Mouse (Mus musculus): ENCODE results near the gene Cdk20. TPM values are rescaled to one million over a fixed set of nuclear protein-coding genes. Genes with fewer than 3 reads are reported as not detected.

The Cdk20 gene
- polyA plus RNA-seq, 1 experiment from 2014 or later = 8.6 TPM

DNA sequence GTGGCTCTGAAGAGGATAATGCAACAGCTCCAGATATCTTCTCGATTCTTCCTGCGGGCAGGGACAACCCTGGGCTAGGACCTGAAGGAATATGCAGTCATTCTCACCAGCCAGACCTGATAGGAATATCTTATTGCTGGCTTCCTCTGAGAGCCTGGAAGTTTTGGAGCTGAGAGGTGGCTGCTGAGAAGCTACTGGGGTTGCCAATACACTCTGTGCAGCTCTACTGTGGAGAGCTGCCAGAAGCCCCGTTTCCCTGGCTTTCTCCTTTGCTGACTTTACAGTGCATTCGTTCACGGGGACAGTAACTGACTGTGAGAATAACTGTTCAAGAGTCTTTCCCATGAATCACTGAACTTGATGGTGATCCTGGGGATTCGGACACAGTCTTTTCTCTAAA is 26.6 kb upstream of the Cdk20 start:
- Histone ChIP-seq H3K27ac (no peak overlapping the region), H3K4me2 (replicated peaks) (no peak overlapping the region), H3K4me3 (replicated peaks) (no peak overlapping the region), H3K36me3 (no peaks in the 10 kb centered on the region), H3K9me3 (no peaks in the 10 kb centered on the region), H3K27me3 (replicated peaks) (no peaks in the 10 kb centered on the region), H3K4me1 (replicated peaks) (no peaks in the 10 kb centered on the region), H3K9ac (no peak overlapping the region)
- WGBS = 61% methylated on average over 6 of the region's 6 CpGs
- no peak for ATAC-seq

DNA sequence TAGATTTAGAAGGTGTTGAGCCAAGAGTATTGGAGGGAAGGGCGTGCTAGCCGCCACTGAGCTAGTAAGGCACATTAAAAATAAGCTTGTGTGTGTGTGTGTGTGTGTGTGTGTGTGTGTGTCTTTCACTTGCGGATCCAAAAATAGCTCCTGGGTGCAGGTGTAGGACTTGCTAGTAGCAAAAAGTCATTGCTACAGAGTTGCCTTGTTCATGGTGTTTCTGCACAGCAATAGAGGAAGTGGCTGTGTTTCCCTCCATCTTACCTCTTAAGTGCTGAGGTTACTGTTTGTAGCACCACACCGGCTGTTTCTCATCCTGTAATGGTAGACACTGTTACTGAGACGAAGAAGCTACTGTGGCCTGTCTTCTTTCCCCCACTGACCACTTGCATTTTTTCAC is 24.1 kb upstream of the Cdk20 start:
- Histone ChIP-seq H3K36me3 (no peaks in the 10 kb centered on the region), H3K4me1 (replicated peaks) (no peaks in the 10 kb centered on the region), H3K27ac (no peak overlapping the region), H3K4me3 (replicated peaks) (no peak overlapping the region), H3K4me2 (replicated peaks) (no peak overlapping the region), H3K9me3 (no peaks in the 10 kb centered on the region), H3K9ac (no peak overlapping the region), H3K27me3 (replicated peaks) (no peaks in the 10 kb centered on the region)
- no peak for ATAC-seq
- WGBS = 87% methylated on average over 5 of the region's 5 CpGs

DNA sequence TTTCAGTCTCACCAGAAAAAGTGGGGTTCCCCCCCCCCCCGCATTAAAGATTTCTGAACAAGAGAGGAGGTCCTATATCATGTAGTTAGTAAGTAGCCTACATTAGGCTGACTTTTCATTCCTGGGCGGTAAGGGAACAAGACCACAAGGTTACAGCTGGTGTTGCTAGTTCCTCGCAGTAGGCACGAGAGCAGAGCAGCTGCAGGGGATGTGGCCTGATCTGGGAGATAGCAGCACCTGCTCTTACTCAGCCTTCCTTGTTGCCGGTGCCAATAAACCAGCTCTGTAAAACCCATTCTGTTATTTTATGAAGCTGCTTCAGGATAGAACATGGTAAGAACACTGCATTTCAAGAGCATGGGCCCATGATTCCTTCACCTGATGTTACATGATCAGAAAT is 21.5 kb upstream of the Cdk20 start:
- Histone ChIP-seq H3K4me1 (replicated peaks) (no peaks in the 10 kb centered on the region), H3K4me2 (replicated peaks) (no peak overlapping the region), H3K36me3 (no peaks in the 10 kb centered on the region), H3K9ac (no peak overlapping the region), H3K27ac (no peak overlapping the region), H3K27me3 (replicated peaks) (no peaks in the 10 kb centered on the region), H3K9me3 (no peaks in the 10 kb centered on the region), H3K4me3 (replicated peaks) (no peak overlapping the region)
- ATAC-seq = peak; percentile 70
- WGBS = 55% methylated on average over 5 of the region's 5 CpGs

DNA sequence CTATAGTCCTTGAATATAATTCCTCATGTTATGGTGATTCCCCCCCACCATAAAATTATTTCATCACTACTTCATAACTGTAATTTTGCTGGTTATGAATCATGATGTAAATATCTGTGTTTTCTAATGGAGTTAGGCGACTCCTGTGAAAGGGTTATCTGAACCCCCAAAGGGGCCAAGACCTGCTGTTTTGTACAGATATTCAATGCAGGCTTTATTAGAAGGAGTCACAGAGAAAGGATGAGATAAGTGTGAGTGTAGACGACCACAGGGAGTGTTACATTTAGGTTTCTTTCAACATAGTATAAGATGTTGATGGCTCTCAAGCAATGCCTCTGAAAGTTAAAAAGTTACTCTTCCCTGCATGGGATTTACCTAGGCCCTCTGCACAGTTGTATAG is 20.8 kb upstream of the Cdk20 start:
- no peak overlapping the region for H3K27ac ChIP-seq
- H3K4me2 ChIP-seq (replicated peaks) = no peak overlapping the region
- no peak overlapping the region for H3K4me3 ChIP-seq (replicated peaks)
- ATAC-seq = no peak
- H3K4me1 ChIP-seq (replicated peaks) = no peaks in the 10 kb centered on the region
- H3K9me3 ChIP-seq = no peaks in the 10 kb centered on the region
- no peaks in the 10 kb centered on the region for H3K27me3 ChIP-seq (replicated peaks)
- H3K9ac ChIP-seq = no peak overlapping the region
- no peaks in the 10 kb centered on the region for H3K36me3 ChIP-seq
- WGBS = 78% methylated on average over 2 of the region's 2 CpGs

DNA sequence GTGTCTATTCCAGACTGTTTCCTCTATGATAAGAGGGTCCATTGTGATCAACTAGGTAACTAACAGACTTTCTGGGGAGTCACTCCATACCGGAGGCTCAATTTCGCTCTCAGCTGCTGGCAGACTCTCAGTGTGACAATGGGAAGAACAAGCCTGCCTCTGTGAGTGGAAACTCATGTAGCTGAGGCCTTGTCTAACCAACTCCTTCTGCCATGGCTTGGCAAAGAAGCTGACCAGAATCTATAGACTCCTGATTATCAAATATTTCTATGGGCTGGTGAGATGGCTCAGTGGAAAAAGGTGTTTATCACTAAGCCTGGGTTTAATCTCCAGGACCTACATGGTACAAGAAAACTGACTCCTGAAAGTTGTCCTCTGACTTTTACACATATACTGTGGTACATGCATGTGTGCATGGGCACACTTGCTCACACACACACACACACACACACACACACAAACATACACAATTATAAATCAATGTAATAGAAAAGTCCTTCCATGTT is 19.3 kb upstream of the Cdk20 start:
- ATAC-seq = no peak
- Histone ChIP-seq H3K9ac (no peak overlapping the region), H3K4me2 (replicated peaks) (no peak overlapping the region), H3K9me3 (no peaks in the 10 kb centered on the region), H3K27me3 (replicated peaks) (no peaks in the 10 kb centered on the region), H3K4me3 (replicated peaks) (no peak overlapping the region), H3K36me3 (no peaks in the 10 kb centered on the region), H3K27ac (no peak overlapping the region), H3K4me1 (replicated peaks) (no peaks in the 10 kb centered on the region)
- WGBS = 72% methylated on average over 2 of the region's 2 CpGs

DNA sequence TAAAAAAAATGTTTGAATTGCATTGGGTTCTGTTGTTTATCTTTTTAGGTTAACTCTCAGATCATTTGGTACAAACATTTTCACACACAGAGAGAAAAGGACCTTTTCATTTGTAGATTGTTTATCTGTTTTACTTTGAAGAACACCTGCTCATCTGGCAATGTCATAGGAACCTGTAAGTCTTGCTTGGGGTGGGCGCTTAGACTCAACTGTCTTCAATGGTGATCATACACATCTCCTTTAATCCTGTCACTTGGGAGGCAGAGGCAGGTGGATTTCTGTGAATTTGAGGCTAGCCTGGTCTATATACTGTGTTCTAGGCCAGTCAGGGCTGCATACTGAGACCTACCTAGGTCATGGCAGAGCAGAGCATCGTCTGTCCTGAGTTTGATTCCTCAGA is 16.5 kb upstream of the Cdk20 start:
- Histone ChIP-seq H3K4me3 (replicated peaks) (no peak overlapping the region), H3K27ac (no peak overlapping the region), H3K4me2 (replicated peaks) (no peak overlapping the region), H3K9ac (no peak overlapping the region), H3K4me1 (replicated peaks) (no peaks in the 10 kb centered on the region), H3K27me3 (replicated peaks) (no peaks in the 10 kb centered on the region), H3K9me3 (no peaks in the 10 kb centered on the region), H3K36me3 (no peaks in the 10 kb centered on the region)
- WGBS = 87% methylated on average over 2 of the region's 2 CpGs
- ATAC-seq = no peak

GRCm38 (mm10) chr13:64416955-64417601 is 15.0 kb upstream of the Cdk20 start:
- Histone ChIP-seq H3K9ac (no peak overlapping the region), H3K27me3 (replicated peaks) (no peaks in the 10 kb centered on the region), H3K36me3 (no peaks in the 10 kb centered on the region), H3K9me3 (no peaks in the 10 kb centered on the region), H3K4me1 (replicated peaks) (peaks cover 4% of the 10 kb centered on the region; the same call in 1 of the 2 replicates), H3K4me2 (replicated peaks) (no peak overlapping the region), H3K4me3 (replicated peaks) (no peak overlapping the region), H3K27ac (peak overlapping the region; percentile 58; the same call in 1 of the 2 replicates)
- ATAC-seq = peak; percentile 85
- 18% methylated on average over 5 of the region's 5 CpGs for WGBS

DNA sequence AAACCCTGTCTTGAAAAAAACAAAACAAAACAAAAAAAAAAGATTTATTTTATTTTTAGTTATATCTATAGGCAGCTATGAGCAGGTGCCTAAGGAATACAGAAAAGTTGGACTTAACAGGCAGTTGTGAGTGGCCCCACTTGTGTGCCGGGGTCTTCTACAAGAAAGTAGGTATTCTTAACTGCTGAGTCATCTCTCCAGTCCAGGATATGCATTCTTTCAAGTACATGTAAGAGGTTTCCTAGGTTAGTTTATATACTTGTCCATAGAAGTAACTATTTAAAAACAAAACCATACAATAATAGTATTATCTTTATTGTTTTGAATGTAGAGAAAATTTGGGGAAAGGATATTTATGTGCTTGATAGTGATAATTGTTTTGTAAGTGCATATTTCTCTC is 11.3 kb upstream of the Cdk20 start:
- WGBS = 44% methylated on average over 1 of the region's 1 CpGs
- no peak overlapping the region for H3K9ac ChIP-seq
- H3K4me1 ChIP-seq (replicated peaks) = peaks cover 4% of the 10 kb centered on the region; the same call in 1 of the 2 replicates

GRCm38 (mm10) chr13:64421386-64421785 is 10.7 kb upstream of the Cdk20 start:
- WGBS = 19% methylated on average over 3 of the region's 3 CpGs
- no peak overlapping the region for H3K4me2 ChIP-seq (replicated peaks)
- H3K9ac ChIP-seq = no peak overlapping the region
- peak; percentile 37; the same call in 1 of the 2 replicates for ATAC-seq
- no peaks in the 10 kb centered on the region for H3K27me3 ChIP-seq (replicated peaks)
- H3K27ac ChIP-seq = no peak overlapping the region
- peaks cover 4% of the 10 kb centered on the region; the same call in 1 of the 2 replicates for H3K4me1 ChIP-seq (replicated peaks)
- H3K9me3 ChIP-seq = no peaks in the 10 kb centered on the region
- no peaks in the 10 kb centered on the region for H3K36me3 ChIP-seq
- no peak overlapping the region for H3K4me3 ChIP-seq (replicated peaks)

More for the DNA sequence above, 11.3 kb upstream of the Cdk20 start:
- Histone ChIP-seq H3K27ac (no peak overlapping the region), H3K27me3 (replicated peaks) (no peaks in the 10 kb centered on the region), H3K4me3 (replicated peaks) (no peak overlapping the region), H3K4me2 (replicated peaks) (no peak overlapping the region), H3K9me3 (no peaks in the 10 kb centered on the region), H3K36me3 (no peaks in the 10 kb centered on the region)
- no peak for ATAC-seq

DNA sequence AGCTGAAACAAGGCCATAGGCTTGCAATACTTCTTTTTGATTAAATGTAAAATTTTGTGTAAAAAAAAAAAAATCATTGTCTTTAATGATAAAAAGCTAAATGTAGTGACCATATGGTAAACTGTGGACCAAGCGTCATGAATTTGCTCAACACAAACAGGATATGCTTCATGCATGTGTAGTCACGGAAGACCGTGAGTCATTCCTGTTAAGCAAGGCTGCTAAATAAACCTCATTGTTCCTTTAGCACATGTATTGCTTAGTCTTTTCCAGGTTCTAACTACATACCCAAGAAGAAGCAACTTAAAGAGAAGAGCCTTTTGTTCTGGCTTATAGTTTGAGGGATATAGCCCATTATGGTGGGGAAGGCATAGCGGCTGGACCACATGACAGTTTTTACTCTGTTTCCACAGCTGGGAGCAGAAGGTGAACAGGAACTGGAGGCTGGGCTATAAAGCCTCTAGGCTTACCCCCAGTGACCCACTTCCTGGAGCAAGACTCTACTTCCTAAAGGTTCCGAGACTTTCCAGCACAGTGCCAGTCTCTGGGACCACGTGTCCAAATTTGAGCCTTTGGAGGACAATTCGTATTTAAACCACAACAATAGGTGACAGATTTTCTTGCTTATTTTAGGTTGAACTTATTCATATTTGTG is 10.0 kb upstream of the Cdk20 start:
- Histone ChIP-seq H3K4me2 (replicated peaks) (no peak overlapping the region), H3K36me3 (no peaks in the 10 kb centered on the region), H3K4me3 (replicated peaks) (no peak overlapping the region), H3K27me3 (replicated peaks) (no peaks in the 10 kb centered on the region), H3K9me3 (no peaks in the 10 kb centered on the region), H3K9ac (no peak overlapping the region), H3K27ac (no peak overlapping the region), H3K4me1 (replicated peaks) (peaks cover 4% of the 10 kb centered on the region; the same call in 1 of the 2 replicates)
- ATAC-seq = no peak
- 83% methylated on average over 7 of the region's 7 CpGs for WGBS

- Histone ChIP-seq H3K9me3 (no peaks in the 10 kb centered on the region), H3K27ac (no peak overlapping the region), H3K9ac (no peak overlapping the region), H3K36me3 (no peaks in the 10 kb centered on the region), H3K4me2 (replicated peaks) (no peak overlapping the region), H3K27me3 (replicated peaks) (no peaks in the 10 kb centered on the region), H3K4me1 (replicated peaks) (peaks cover 4% of the 10 kb centered on the region; the same call in 1 of the 2 replicates), H3K4me3 (replicated peaks) (no peak overlapping the region)
- no peak for ATAC-seq
- 89% methylated on average over 6 of the region's 6 CpGs for WGBS
Observed at GRCm38 (mm10) chr13:64422607-64422957, 9.5 kb upstream of the Cdk20 start.

GRCm38 (mm10) chr13:64424347-64424746 is 7.8 kb upstream of the Cdk20 start:
- Histone ChIP-seq H3K4me3 (replicated peaks) (no peak overlapping the region), H3K36me3 (no peaks in the 10 kb centered on the region), H3K9ac (no peak overlapping the region), H3K4me1 (replicated peaks) (peaks cover 4% of the 10 kb centered on the region; the same call in 1 of the 2 replicates), H3K9me3 (no peaks in the 10 kb centered on the region), H3K27me3 (replicated peaks) (no peaks in the 10 kb centered on the region), H3K4me2 (replicated peaks) (no peak overlapping the region), H3K27ac (no peak overlapping the region)
- ATAC-seq = no peak
- WGBS = 65% methylated on average over 3 of the region's 3 CpGs

- Histone ChIP-seq H3K9me3 (no peaks in the 10 kb centered on the region), H3K27ac (no peak overlapping the region), H3K4me3 (replicated peaks) (no peak overlapping the region), H3K4me1 (replicated peaks) (peaks cover 4% of the 10 kb centered on the region; the same call in 1 of the 2 replicates), H3K36me3 (no peaks in the 10 kb centered on the region), H3K9ac (no peak overlapping the region), H3K4me2 (replicated peaks) (no peak overlapping the region), H3K27me3 (replicated peaks) (no peaks in the 10 kb centered on the region)
- WGBS = 54% methylated on average over 1 of the region's 1 CpGs
- ATAC-seq = no peak
Observed at GRCm38 (mm10) chr13:64425280-64425679, 6.8 kb upstream of the Cdk20 start.

Data from intestine, embryonic 15.5 days (tissue).